Mouse (Mus musculus) E14TG2a.4 (cell line): ENCODE results near the gene Lcor.

Experiments
- CTCF ChIP-seq: conservative IDR thresholded peaks from 2 replicates; pipeline ENCODE4 v1.5.1; 2014; ENCODE audit warnings: low read length
- POU5F1 ChIP-seq: IDR thresholded peaks from 2 replicates; pipeline ENCODE4 v1.6.1; 2014; ENCODE audit warnings: low read length, borderline replicate concordance

- TF ChIP-seq POU5F1 (no peak), CTCF (peak; percentile 93)
These were observed 1.2 kb upstream of the Lcor start for GRCm38 (mm10) chr19:41481030-41481886.
